Mouse (Mus musculus) lung, postnatal 14 days (tissue): ENCODE measurements at regions not wholly inside any gene's neighbourhood (a gene's known extent, or its start where the extent isn't known, plus 50 kb on each side); places are given as distances from the start of the nearest gene placed in this dataset.

Experiments
- DNase-seq: peaks from one replicate; pipeline ENCODE4 v3.0.0; 2021

DNA sequence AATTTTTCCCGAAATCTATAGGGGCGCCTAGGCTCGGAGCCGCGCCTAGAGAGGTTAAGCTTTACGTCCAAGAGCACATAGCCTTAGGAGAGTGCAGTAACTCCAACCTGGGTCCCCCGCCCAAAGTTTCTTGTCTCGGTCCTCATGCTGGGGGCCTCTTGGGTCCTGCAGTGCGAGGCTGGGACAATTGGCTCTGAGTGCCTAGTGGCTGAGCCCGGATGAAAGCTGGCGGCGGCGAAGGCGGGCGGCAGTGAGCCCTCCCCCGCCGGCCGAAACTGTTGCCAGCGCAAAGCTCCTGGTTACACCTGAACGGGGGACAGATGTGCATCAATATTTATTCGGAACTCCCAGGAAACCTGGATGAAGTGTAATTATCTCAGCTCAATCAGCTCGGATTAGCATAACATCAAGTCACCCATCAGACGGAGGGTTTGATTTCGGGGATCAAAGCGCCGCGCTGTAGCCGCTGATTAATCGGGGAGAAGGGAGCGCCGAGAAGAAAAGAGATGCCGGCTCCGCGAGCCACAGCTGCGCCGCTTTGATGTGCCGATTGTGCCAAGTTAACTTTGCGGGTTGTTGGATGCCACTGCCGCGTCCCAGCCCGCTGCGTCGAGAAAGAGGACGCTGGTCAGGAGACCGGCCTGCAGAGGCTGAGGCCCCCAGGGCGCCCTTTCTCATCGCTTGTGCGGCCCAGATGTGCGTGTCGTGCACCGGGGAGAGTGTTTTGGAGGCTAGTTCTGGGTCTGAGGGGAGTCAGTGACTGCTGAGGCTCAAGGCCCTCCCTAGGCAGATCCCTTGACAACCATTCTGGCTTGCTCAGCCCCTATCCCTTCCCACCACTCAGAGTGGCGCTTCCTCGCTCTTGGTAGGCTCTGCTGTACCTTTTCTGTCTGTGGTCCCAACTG lies 123.7 kb upstream of the 4931429L15Rik start:
- DNase-seq, result no peak

DNA sequence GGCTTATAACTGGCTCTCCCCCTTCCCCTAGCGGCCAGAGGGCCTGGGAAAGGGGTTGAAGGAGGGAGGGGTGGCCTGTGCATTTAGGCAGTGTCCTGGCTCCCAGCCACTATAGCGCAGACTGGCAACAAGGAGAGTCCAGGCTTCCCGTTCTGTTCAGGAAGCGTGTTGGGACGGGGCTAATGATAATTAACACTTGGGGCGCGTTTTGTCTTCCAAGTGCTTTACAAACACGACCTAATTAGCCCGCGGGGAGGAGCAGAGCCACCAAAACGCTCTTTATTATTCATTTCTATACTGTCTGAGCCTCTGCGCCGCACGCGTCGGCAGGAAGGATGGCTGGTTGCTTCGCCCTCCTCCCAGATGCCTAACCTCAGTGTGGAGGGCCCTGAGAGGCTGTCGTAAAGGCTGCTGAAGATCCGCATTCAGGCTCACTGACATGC lies 123.0 kb upstream of the 4931429L15Rik start:
- no peak for DNase-seq

DNA sequence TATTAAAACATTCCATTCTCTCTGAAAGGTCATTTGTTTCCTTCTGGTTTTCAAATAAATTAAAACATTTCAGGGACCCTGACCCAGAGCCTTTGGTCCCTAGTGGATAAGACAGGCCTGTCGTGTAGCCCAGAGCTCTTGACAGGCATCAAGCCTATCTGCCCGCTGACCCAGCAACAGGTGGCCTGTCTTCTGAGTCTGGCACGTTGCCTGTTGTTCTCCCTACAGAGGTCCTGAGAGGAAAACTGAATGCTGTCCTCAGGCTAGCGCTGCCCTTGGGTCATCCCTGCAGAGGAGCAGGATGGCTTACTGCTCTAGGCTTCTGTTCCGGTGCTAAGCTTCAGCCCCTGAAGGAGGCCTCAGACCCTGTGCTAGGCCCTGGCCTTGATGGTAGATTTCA lies 120.4 kb upstream of the 4931429L15Rik start:
- DNase-seq, result no peak

DNA sequence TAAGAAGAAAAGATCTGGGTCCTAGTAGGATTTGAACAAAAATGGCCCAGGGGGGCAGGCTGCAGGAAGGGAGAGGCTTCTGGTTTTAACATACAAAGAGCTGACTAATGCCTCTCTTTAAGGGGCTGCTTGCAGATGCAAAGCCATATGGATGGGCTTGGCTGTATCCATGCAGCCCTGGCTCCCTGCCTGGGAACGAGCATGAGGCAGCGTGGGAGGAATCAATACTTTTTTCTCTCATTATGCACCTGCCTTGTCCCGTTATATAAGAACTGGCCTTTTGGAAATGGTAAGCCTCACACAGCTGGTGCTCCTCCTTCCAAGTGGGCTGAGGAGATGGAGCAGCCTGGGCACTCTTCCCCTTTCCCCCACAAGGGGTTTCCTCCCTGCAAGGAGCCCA lies 114.9 kb upstream of the 4931429L15Rik start:
- no peak for DNase-seq

DNA sequence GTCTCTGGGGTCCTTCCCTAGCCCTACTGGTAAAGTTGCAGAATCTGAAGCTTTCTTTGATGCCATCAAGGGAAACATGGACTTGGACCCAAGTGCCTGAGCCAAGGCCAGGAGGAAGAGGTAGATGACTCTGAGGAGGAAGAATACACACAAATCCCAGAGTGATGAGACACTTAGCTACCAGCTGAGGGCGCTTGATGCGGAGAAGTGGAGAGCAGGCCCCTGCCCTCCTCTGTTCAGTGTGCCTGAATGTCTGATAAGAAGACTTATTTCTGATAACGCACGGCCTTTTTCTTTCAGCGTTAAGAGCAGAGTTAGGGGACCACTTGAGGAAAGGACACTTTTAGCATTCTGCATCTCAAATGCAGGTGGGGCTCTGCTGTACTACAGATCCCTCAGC lies 113.9 kb upstream of the 4931429L15Rik start:
- no peak for DNase-seq

DNA sequence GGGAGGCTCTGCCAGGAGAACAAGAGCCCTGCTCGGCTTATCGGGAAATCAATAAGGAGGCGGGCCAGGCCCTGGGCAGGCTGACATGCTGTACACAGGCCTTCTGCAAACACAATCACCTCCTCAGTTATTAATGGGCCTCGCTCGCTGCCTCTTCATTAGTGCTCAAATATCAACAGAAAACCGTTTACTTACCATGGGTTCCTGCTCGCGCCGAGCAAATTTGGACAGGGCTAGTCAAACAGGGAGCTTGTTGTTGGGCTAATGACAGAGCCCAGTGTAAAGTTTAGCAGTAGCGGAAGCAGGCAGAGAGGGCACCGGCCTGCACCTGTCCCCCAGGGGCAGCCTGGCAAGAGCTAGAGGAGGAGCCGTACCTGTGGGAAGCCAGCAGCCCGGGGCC lies 111.3 kb upstream of the 4931429L15Rik start:
- DNase-seq, result no peak

DNA sequence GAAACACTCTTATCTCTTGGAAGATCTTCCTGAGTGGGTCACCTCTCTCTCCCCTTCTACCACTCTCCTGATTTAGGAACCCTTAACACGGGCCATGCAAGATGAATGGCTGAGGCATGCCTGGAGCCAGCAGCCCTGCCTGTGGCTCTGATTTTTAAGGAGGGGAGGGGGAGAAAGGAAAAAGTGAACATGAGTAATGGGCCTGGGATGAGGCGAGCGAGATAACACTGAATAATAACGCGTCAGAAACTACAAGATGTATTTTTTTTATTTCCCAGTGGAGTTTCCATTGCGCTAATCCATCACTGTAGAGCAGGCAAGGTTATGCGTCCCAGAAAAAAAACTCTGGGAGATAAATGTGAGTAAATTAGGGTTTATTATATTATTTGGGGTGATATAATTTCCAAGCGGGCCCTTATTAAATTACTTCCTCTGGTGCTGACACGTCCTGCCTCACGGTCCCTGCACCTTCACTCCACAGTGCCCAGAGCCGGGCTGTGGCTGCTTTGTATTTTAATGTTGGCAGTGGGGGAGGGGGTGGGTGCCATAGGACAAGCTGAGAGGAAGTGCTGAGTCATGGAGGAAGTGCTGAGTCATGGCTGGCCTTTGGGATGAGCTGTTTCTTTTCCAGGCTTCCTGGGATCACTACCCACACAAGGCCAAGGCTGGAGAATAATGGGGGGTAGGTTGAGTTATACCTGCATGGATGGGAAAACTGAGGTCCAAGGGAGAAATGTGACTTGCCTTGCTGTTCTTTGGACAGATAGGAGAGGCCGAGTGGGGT lies 103.6 kb upstream of the 4931429L15Rik start:
- DNase-seq, result no peak

DNA sequence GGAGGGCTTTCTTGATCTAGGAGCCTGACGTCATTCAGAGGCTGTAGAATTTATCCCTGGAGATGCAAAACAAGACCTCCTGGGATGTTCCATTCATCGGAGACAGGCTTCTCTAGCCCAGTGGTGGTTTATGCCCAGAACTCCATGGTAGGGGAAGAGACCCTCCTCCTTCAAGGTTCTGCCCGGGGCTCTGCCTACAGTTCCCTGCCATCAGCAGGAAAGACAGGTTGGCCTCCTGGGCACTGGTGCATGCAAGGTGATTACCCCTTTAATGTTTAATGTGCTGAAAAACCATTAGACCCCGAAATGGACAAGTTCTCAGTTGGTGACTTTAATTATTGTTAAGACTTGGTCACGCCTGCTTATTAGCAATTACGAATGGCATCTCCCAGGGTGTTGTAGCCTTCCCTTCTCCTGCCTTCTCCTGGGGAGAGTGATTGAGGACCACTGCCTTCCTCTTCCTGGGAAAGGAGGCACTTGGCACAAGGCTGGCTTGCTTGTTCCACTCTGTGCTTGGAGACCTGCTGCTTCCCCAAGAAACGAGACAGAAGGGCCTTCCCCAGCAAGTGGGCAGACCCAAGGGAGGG lies 102.0 kb upstream of the 4931429L15Rik start:
- no peak for DNase-seq

DNA sequence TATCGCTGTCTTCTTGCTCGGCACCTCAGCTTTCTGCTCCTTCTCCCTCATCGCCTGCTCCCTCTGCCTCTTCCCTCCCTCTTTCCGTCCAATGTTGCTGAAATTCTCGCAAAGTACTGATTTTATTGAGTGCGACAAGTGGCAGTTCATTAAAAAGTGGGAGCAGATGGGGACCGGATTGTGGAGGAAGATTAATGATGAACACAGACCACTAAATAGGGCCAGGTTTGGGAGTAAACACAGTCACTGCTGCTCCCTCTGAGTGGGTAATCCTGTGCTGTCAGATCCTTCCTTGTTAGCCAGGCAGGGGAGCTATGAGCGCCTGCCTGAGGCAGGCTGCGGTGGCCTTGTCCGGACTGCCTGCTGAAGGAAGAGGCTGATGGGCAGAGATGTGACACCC lies 91.9 kb upstream of the 4931429L15Rik start:
- DNase-seq, result no peak

DNA sequence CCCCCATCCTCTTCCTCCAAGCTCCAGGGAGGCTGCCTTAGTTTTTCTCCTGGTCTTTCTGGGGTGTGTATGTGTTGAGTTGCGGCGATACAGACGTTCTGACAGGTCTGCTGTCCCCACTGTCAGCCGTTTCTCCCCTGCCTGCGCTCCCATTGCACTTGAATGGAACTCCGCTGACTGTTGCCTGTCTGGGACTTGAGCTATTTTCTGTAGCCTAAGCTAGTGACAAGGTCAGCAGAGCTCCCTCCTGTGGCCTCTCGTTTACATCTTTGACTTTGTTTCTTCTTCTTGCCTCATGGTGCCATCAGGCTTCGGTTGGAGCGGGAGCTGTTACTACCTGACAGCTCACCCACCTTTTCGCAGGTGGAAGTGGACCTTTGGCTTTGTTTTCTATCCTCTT lies 89.0 kb upstream of the 4931429L15Rik start:
- no peak for DNase-seq

DNA sequence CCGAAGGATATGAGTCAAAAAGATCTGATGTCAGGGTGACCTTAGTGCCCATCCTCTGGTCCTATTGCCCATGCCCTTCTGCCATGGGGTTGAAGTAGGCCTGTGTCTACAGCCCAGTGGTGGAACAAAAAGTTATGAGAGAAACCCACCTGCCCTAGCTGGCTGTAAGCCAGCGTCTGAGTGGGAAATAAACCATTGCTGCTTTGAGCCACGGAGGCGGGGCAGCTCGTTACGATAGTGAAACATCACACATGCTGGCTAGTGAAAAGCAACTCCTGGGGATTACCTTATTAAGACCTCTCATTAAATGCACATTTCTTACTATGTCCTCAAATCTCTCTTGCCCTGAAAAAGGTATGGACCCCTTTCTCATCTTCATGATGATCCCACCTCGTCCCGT lies 86.8 kb upstream of the 4931429L15Rik start:
- no peak for DNase-seq

DNA sequence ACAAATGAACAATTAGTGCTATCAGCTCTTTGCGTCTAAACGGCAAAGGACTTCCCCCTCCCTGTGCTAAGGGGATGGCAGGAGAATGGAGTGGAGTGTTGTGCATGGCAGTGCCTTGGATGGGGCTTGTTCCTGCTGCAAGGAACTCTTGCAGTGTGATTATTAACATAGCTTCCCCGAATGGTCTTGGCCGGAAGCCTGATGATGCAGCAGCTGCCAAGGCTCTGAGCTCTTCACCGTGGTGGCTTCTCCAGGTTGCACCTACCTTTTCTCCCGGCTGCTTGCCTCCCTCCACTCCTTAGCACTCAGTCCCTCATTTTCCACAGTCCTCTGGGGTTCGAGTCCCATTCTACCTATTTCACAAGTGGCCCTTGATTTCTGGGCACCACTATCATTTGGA lies 76.8 kb upstream of the 4931429L15Rik start:
- DNase-seq, result no peak

DNA sequence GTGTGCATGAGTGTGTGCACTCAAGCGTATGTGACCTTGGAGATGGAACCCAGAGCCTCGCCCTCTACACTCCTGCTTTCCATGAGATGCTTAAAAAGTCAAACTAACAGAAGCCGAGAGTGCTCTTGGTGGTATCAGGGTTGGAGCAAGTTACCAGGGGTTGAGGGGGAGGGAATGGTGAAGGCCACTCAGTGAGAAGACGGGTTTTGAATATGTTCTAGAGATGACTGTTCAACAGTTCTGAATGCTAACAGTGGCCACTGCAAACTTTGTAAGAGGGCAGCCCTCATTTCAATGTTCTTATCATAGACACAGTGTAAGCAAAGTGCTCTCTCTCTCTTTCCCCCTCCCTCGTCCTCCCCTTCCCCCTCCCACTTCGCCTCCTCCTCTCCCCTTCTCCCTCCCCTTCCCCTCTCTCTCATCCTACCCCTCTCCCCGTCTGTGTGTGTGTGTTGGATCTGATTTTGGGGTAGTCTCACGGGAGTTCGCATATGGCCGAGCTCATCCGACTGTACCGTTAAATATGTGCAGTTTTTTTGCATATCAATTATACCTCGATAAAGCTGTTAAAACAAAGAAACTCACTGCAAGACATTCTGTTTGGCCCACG lies 75.5 kb upstream of the 4931429L15Rik start:
- DNase-seq, result no peak

DNA sequence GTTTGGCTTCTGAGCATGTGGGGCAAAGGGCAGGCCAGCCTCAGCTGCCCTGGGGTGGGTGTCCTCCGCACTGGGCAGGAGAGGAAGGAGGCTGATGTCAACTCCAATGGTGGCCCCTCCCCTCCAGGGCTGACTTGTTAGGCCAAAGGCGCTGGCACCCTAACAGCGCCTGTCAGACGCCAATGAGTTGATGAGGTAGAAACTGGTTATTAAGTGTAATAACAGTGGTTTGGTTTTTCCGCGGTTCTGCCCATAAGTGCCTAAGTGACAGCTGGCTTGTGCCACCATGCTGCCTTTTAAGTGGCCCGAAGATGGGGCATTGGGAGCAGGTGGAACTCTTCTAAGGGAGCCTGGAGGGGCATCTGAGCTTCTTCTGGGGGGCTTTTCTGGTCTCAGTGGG lies 74.5 kb upstream of the 4931429L15Rik start:
- no peak for DNase-seq

DNA sequence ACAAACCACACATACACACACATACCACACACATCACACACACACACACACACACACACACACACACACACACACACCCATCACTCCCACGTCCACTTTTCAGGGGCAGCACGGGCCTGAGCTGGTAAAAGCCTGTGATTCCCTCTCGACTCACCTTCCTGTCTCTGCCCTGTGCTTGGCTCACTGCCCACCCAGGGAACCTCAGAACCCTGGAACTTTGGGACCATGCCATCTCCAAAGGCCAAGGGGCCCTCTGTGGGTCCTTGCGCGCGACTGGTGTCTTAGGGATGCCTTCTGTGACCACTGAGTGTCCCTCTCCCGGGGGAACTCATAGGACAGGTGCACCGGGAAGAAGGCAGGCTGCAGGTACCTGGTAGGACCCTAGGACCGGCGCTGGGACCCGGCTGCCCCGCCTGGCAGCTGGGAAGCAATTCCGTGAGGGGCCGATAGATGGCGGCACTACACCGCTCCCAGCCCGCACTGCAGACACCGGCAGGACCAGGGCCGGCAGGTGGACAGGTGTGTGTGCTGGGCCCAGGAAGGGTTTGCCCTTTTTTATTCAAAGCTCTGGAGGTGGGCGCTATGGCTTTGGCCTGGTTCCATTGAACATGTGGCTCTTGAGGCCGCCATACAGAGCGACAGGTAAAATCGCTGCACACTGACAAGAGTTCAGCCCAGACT lies 73.0 kb upstream of the 4931429L15Rik start:
- DNase-seq, result peak; percentile 56

DNA sequence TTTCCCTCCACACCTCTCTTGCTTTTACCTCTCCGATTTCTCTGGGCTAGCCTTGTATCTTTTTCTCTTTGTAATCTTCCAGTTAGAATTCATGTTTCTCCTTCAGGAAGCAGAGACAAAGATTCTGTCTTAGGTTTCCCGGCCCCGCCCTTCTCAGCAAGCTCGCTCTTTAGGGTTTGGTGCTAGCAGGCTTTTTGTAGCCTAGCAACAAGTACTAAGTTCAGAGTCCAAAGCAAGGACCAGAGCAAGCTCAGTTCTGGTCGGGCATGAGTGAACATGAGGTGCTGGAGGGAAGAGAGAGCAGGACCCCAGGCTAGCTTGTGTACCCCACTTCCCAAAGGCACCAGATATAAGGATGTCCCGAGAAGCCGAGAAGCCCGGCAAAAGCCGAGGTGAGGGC lies 70.0 kb upstream of the 4931429L15Rik start:
- DNase-seq, result no peak

DNA sequence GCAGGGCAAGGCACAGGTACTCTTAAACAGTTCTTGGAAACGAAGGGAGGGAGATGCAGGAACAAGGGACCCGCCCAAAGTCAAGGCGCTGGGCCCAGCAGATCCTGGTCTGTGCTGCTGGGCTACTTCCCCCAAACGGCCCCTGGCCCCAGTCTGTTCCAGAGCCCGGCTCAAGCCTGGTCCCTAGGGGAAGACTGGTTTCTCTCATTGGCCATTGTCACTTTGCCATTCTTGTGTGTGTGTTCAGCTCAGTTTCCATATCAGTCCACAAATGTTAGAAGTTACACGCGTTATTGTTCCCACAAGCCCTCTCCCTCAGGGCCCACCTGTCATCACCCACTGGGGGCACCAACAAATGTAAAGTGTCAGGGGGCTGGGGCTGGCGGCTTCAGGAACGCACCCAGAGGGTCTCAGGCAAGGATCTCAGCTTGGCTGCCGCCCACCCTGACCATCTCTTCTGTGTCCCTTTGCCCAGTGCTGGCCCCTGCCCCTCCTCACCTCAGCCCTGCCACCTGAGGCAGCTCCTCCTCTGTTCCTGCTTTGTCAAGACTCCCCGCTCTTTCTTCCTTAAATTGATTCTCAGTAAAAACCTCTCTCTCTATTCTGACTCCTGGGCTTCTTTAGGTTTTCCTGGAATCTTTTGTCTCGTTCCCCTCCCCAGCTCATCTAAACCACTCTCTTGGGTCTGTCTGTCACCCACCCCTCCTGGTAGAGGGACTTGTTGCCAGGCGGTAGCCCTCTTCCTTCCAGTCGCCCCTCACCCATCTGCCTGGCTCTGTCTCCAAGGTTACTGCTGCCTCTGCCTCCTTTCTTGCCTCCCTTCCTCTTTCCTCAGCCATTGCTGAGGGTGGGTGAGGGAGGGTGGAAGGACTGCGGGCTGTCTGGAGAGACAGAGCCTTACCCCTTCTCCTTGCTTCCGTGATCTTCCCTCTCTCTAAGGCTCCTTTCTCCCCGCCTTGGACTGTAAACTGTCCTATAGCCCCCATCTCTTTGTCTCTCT lies 69.2 kb upstream of the 4931429L15Rik start:
- DNase-seq, result no peak

DNA sequence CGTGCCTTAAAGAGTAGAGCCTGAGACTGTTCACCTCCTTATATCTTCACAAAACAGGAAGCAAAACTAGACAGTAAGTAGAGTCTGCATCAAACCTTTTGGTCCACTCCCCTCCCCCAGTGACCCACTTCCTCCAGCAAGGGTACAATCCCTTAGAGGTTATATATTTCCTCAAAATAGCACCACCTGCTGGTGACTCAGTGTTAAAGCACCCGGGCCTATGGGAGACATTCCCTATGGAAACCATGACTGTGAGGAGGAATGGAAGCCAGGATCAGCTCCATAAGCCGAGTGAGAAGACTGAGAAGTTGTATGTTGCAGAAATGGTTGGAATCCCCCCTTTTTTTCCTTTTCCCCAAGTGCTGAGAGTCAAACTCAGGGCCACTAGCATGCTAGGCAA lies 66.5 kb upstream of the 4931429L15Rik start:
- DNase-seq, result no peak

DNA sequence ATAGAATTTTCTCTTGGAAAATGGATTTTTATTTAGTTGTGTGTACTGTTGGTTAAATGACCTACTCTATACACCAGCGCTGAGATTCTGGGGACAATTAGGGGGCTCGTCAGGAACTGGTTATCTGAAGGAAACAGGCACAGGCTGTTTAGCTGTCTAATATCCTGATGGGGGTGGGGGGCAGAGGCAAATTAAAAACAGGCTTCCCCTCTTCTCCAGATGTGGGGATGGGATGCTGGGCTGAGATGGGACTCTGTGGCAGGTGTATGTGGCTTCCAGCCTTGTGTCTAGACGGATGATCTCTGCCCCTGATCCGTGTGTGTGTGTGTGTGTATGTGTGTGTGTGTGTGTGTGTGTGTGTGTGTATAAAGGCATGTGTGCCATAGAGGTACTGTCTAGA lies 61.6 kb upstream of the 4931429L15Rik start:
- DNase-seq, result no peak

DNA sequence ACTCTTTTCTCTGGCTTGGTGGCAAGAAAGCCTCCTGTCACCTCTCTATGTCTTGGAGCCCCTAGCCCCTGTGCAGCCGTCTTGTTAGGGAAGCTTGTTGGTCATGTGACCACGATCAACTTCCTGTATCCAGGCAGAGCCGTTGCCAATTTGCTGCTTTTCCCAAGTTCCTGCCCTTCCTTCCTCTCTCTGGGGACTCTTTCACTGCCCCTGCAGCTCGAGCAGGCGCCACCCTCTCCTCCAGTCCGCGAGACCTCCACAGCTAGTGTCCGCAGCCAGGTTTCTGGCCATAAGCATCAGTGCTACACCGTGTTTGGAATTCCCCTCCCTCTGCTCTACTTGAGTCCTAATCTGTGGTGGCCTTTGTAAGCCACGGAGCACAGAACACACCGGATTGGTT lies 59.7 kb upstream of the 4931429L15Rik start:
- DNase-seq, result peak; percentile 10

DNA sequence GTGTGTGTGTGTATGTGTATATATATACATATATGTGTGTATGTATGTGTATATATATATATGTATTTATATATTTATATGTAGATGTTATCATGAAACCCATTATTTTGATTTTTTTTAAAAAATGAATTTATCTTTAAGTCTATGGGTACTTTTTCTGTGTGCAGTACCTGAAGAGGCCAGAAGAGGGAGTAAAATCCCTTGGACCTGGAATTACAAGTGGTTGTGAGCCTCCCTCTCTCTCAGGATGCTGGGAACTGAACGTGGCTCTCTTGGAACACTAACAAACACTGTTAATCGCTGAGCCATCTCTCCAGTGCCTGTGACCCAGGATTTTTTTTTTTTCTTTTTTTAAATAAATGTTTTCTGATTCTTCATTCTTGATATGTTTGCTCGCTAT lies 58.6 kb upstream of the 4931429L15Rik start:
- no peak for DNase-seq
